Mouse (Mus musculus) retina, embryonic 14.5 days (tissue): ENCODE data around the gene Ccdc88b.
A peak's percentile ranks its signal among the peaks of the same experiment; 100 is the strongest.

Source experiments
- DNase-seq: peaks from one replicate; pipeline ENCODE4 v3.0.0-alpha.2; 2015; ENCODE audit warnings: low spot score

Ccdc88b gene

DNA sequence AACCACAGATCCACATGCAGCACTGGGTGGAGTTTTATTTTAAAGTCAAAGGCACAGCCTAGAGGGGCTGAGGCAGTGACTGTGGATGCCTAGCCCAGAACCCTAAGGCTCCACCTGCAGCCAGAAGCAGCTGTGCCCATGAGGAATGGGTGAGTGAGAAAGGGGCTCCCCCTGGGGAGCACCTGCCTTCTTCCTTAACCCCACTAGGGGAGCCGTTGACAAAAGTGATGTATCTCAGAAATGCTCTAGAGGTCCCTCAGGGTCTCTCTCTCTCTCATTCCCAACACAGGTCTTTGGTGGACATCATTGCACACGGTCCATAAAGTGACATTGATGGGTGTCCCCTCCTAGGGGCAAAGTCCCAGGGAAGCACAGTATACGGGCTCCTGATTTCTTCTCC, 28.9 kb downstream of the Ccdc88b start:
- DNase-seq, result peak; percentile 44

DNA sequence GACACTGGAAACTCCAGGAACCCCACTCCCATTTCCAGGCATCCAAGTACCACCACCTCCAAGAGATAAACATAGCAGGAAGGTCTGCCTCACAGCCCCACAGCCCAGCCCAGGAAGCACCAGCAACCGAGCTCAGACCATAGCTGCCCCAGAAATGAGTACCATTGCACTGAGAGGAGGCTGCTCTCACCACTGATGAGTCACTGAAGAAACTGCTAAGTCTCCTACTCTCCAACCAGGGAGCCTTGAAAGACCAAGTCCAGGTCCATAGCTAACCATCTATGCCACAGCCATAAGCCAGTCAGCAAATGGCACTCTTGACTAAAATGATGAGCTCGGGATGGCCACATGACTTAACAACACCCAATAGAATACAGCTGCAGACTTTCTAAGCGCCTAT, 31.4 kb downstream of the Ccdc88b start:
- DNase-seq, result no peak

DNA sequence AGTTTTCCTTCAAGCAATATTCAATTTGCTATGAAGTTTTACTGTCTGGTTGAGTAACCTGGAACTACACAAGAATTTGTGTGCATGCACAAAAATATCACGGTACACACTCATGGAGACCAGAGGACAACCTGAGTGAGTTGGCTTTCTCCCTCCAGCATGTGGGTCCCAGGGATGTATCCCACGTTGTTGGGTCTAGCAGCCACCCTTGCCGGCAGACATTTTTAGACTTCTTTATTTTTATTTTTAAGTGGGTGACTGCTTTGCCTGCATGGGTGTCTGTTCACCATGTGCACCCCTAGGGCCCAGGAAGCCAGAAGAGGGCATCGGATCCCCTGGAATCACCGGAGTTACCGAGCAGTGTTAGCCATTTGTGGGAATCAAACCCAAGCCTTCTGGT, 32.6 kb downstream of the Ccdc88b start:
- no peak for DNase-seq

GRCm38 (mm10) chr19:6820538-6821195, 37.3 kb downstream of the Ccdc88b start:
- DNase-seq, result no peak

GRCm38 (mm10) chr19:6819143-6819827, 38.7 kb downstream of the Ccdc88b start:
- DNase-seq, result no peak

DNA sequence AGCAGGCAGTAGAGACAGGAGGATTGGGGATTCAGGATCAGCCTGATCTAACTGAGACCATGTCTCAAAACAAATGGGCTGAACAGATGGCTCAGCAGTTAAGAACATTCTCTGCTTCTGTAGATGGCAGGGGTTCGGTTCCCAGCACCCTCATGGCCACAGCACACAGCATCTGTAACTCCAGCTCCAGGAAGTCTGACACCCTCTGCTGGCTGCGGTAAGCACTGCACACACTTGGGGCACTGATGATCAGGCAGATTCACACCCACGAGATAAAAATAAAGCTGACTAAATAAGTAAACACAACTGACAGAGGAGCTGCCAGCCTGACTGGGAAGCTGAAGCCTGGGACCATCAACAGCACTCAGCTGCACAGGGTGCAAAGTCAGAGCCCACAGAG, 43.1 kb downstream of the Ccdc88b start:
- DNase-seq, result no peak

- DNase-seq, result peak; percentile 32
Measured at GRCm38 (mm10) chr19:6814366-6814765, 43.6 kb downstream of the Ccdc88b start.
